Mouse (Mus musculus) left cerebral cortex, adult 11 months (tissue): ENCODE measurements around the gene Mcat.
"Not testable (repeated sequence)": the region's sequence is repeated elsewhere in the genome, so short reads cannot be mapped to it uniquely, and the experiment has no call there.

ENCODE experiments used
- DNase-seq: peaks from one replicate; pipeline ENCODE4 v3.0.0; 2022; ENCODE audit warnings: low spot score

The Mcat gene

GRCm38 (mm10) chr15:83509950-83510804, 53.4 kb downstream of the Mcat start:
- no peak for DNase-seq

DNA sequence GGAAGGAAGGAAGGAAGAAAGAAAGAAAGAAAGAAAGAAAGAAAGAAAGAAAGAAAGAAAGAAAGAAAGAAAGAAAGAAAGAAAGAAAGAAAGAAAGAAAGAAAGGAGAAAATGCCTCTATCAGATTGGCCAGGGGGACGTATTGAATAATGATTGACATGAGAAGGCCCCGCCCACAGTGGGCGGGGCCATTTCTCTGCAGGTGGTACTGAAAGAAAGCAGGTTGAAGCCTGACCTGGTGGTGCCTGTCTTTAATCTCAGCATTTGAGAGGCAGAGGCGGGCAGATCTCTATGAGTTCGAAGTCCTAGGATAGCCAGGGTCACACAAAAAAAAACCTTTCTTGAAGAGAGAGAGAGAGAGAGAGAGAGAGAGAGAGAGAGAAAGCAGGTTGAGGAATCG, 62.1 kb downstream of the Mcat start:
- DNase-seq = not testable (repeated sequence)

DNA sequence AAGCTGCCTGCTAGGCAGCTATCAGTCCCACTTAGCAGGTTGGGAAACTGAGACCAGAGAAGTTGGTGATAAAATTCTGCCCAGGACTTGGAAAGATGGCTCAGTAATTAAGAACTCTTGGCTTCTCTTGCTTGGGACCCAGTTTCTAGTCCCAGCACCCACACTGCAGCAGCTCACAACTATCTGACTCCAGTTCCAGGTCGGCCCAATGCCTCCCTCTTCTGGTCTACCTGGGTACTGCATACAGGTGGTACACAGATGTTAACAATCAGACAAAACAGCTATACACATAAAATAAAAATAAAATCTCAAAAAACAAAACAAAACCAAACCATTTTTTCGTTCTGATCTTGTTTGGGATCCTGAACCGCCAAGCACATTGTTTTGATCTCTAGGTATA, 63.2 kb downstream of the Mcat start:
- no peak for DNase-seq

- DNase-seq = no peak
Observed at GRCm38 (mm10) chr15:83499211-83499755, 64.3 kb downstream of the Mcat start.

DNA sequence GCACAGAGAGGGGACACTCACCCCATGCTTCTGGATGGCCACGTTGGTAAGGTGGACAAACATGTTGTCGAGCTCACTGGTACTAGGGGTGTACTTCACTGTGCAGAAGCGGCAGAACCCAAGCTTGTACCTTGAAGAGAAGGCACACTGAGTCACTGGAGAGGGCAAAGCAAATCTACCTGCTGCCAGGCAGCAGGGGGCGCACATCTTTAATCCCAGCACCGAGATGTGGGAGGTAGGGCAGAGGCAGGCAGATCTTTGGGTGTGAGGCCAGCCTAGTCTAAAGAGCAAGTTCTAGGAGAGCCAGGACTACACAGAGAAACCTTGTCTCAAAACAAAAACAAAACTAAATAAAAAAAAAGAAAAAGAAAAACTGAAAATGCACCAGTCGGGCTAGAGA, 66.3 kb downstream of the Mcat start:
- DNase-seq = no peak
